Mouse (Mus musculus): ENCODE results near the gene Kif3c.

Gene Kif3c

DNA sequence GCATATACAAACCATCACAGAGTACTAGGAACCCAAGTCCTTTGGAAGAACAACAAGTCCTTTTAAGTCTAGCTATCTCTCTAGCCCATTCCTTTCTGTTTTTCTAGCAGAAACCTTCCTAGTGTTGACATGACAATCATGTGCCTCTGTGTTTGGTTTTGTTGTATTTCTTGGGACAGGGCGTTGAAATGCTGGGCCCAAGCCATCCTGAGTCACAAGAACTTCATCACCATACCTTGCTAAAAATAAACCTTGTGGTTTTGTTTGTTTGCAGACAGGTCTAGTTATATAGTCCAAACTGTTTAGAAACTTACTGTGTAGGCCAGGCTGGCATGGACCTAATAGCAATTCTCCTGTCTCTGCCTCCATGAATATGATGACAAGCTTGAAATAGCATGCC, 57.9 kb downstream of the Kif3c start:
- DNase-seq (ENCODE audit: extremely low spot score, low spot score), result no peak

GRCm38 (mm10) chr12:3424179-3424578, 59.2 kb downstream of the Kif3c start:
- no peak for DNase-seq (ENCODE audit: extremely low spot score, low spot score)

- DNase-seq (ENCODE audit: extremely low spot score, low spot score), result no peak
These were observed 60.7 kb downstream of the Kif3c start for GRCm38 (mm10) chr12:3425375-3426341.

- DNase-seq (ENCODE audit: extremely low spot score, low spot score), result peak; percentile 99
These were observed 61.6 kb downstream of the Kif3c start, which contains the start of gene Asxl2 for GRCm38 (mm10) chr12:3426530-3427034. Asxl2 (plus strand) TSS chr12:3426857.

DNA sequence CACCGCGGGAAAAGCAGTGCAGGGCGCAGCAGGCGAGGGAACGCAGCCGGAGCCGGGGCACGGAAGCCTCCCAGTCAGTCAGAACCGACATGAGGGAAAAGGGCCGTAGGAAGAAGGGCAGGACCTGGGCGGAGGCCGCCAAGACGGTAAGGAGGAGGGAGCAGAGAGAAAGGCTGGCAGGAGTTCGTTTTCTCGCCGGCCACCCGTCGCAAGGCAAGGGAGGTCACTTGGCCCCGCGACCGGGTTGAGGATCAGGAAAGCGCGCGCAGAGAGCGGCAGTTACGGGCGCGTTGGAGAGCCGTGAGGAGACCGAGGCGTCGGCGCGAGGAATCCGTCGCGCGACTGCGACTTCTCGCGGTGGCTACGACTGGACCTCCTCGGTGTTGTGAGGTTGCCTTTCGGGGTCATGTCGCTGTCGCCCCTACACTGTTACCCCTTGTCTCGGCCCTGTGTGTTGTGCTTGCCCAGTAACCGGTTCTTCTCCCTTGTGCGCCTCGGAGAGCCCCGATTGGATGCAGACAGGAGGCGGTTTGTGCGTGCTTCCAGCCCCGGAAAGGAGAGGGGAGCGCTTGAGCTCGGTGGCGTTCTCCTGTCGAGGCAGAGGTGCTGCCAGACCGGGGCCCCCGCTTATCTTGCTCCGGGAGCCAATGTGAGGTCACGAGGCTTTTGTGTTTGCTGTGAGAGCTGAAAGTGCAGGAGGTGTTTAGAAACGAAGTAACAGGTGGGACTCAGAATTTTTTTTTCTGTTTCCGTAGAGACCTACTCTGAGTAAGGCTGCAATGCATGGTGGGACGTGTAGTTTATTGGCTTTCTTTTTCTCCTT, 62.3 kb downstream of the Kif3c start:
- DNase-seq (ENCODE audit: extremely low spot score, low spot score), result peak; percentile 80

DNA sequence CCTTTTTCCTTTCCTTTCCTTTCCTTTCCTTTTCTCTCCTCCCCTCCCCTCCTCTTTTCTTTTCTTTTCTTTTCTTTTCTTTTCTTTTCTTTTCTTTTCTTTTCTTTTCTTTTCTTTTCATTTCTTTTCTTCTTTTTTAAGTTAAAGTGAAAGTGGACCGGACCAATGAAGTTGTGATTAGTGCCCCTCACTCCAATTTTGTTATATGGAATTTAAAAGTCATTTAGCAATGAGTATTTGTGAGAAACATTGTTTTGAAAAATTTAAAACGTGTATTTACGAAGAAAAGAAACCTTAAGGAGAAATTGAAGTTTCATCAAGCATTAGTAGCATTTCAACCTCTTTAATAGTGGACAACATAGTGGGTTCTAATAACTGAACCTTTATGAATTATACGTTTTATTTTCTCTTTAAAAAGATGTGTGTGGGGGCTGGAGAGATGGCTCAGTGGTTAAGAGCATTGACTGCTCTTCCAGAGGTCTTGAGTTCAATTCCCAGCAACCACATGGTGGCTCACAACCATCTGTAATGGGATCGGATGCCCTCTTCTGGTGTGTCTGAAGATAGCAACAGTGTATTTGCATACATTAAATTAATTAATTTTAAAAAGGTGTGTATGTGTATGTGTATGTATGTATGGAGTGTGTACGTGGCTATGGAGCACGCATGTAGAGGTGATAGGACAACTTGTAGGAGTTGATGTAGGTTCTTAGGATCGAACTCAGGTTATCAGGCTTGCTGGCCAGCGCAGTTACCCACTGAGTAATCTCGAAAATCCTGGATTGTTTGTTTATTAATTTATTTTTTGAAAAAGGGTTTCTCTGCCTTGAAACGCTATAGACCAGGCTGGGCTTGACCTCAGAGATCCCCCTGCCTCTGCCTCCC, 63.2 kb downstream of the Kif3c start:
- DNase-seq (ENCODE audit: extremely low spot score, low spot score), result no peak

DNA sequence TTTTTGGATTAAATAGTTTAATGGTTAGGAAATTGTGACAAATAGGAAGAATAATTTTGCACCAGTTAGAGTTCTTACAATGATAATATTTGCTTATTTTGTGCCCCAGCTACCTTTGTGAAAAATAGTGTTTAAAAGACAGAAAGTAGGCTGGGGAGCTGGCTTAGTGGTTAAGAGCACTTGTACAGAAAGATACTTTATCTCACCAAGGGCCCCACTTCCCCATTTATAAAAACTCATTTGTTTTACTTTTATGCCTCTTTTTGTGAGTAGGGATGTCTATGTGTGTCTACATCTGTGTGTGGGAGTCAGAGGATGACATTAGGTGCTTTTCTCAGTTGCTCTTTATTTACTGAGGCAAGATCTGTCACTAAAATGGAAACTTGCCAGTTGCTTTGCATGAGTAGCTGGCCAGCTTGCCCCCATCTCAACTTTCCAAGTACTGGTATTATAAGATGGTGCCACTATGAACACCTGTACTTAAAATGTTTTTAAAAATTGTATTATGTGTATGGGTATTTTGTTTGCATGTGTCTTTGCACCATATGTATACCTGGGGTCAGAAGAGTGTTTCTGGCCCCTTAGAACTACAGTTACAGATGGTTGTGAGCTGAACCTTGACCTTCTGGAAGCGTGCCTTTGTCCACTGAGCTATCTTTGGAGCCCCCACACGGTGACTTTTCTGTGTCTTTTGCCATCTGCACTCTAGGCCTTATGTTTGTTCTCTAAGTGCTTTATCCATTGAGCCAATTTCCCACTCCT, 64.9 kb downstream of the Kif3c start:
- DNase-seq (ENCODE audit: extremely low spot score, low spot score), result no peak

DNA sequence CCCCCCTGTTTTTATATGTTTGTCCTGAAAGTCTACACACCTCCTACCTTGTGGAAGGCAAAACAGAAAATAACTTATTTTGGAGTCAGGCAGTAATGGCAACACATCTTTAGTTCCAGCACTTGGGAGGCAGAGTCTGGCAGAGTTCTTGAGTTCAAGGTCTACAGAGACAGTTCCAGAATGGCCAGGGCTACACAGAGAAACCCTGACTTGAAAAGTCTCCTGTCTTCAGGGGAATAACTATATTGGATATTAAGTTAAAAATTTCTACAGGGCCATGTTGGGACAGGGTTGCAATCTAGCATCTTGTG, 65.5 kb downstream of the Kif3c start:
- no peak for DNase-seq (ENCODE audit: extremely low spot score, low spot score)

DNA sequence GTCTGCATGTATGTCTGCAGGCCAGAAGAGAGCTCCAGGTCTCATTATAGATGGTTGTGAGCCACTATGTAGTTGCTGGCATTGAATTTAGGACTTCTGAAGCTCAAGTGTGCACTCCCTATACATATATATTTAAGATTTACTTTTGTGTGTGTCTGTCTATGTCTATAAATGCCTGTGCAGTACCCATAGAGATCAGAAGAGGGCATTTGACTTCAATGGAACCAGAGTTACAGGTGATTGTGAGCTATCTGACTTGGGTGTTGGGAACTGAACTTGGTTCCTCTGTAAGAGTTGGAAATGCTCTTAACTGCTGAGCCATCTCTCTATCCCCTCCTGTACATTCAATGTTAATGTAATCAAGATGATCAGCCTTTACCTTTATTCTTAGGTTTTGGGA, 66.1 kb downstream of the Kif3c start:
- DNase-seq (ENCODE audit: extremely low spot score, low spot score), result no peak

- DNase-seq (ENCODE audit: extremely low spot score, low spot score), result no peak
These were observed 68.8 kb downstream of the Kif3c start for GRCm38 (mm10) chr12:3433736-3434135.

DNA sequence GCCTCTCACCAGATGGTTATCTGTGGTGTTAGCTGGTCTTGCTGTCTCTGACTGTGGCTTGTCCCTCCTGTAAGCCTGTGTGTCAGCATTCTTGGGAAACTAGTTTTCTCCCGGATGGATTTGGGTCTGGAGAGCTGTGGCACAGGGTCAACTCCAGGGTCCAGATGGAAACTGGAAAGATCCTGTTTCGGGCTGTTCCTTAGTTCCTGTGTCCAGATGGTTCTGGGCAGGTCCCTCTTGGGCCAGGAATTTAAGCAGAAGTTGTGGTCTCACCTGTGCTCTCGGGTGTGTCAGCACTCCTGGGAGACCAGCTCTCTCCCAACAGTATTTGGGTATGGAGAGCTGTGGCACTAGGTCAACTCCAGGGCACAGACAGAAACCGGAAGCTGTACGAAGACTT, 71.5 kb downstream of the Kif3c start:
- DNase-seq (ENCODE audit: extremely low spot score, low spot score), result no peak

DNA sequence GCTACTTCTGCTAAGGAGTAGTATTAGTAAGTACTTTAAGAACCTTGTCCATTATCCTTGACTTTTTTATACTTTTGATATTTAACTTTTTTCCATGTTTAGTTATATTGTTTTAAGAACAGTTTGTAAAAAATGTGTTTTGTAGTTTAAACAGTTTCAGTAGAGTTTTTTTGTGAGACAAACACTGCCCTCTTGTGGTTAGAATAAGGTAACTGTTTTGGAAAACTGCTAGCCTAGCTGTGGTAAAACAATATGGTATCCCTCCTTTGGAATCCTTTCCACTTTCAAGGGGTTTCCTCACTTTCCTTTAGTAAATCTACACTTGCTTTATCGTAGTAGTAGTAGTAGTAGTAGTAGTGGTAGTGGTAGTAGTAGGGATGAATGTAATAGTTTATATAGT, 72.9 kb downstream of the Kif3c start:
- DNase-seq (ENCODE audit: extremely low spot score, low spot score), result no peak

- no peak for DNase-seq (ENCODE audit: extremely low spot score, low spot score)
These were observed 76.0 kb downstream of the Kif3c start for GRCm38 (mm10) chr12:3440916-3441315.

DNA sequence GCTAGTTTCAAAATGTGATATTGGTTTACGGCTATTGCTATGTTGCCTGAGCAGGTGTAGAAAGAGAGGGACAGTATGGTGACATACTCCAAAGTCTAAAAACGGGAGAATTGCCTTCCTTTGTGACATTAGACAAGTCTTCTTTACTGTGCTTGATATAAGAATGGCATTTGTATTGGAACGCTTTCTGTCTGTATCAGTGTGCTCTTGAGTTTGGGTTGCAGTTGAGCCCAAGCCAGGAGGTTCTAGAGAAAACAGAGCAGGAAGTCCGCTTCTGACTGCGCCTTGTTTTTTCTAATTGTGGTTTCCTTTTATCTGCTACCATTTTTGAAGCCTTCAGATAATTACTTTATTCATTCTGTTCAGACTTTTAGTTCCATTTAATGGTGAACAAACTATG, 76.4 kb downstream of the Kif3c start:
- DNase-seq (ENCODE audit: extremely low spot score, low spot score), result no peak

- DNase-seq (ENCODE audit: extremely low spot score, low spot score), result no peak
These were observed 88.6 kb downstream of the Kif3c start for GRCm38 (mm10) chr12:3453554-3453953.

All from neural tube, embryonic 10.5 days (tissue).